Mouse (Mus musculus): ENCODE results near the gene Ppp1cc. TPM values are rescaled to one million over a fixed set of nuclear protein-coding genes. Genes with fewer than 3 reads are reported as not detected.

Gene Ppp1cc
- polyA plus RNA-seq, 1 experiment from 2014 or later: 137 TPM

- H3K9me3 ChIP-seq (ENCODE audit: low read length): no peaks in the 10 kb centered on the region
- no peak overlapping the region for H3K9ac ChIP-seq (replicated peaks; ENCODE audit: low read depth)
- H3K27ac ChIP-seq (ENCODE audit: low read length): no peak overlapping the region
- TF ChIP-seq EP300 (IDR thresholded peaks at IDR 0.05): no peak
- no peak for TF ChIP-seq CTCF (IDR thresholded peaks at IDR 0.05)
- ATAC-seq: no peak
- H3K4me3 ChIP-seq (ENCODE audit: low read depth, low read length): no peak overlapping the region
- H3K27me3 ChIP-seq (replicated peaks; ENCODE audit: insufficient read depth, low read length): no peaks in the 10 kb centered on the region
- no peaks in the 10 kb centered on the region for H3K36me3 ChIP-seq (ENCODE audit: insufficient read depth, low read length)
- no peaks in the 10 kb centered on the region for H3K4me1 ChIP-seq (ENCODE audit: insufficient read depth, low read depth, low read length)
- H3K4me2 ChIP-seq (replicated peaks; ENCODE audit: low read depth, low read length): no peak overlapping the region
- peak; percentile 17 for DNase-seq (ENCODE audit: low spot score)
- WGBS: 61% methylated on average over 12 of the region's 12 CpGs
Observed at GRCm38 (mm10) chr5:122191269-122192063, 33.4 kb downstream of the Ppp1cc start.

GRCm38 (mm10) chr5:122192347-122192746 is 34.3 kb downstream of the Ppp1cc start:
- Histone ChIP-seq H3K9me3 (ENCODE audit: low read length) (no peaks in the 10 kb centered on the region), H3K9ac (replicated peaks; ENCODE audit: low read depth) (no peak overlapping the region), H3K27me3 (replicated peaks; ENCODE audit: insufficient read depth, low read length) (no peaks in the 10 kb centered on the region), H3K4me3 (ENCODE audit: low read depth, low read length) (no peak overlapping the region), H3K4me1 (ENCODE audit: insufficient read depth, low read depth, low read length) (no peaks in the 10 kb centered on the region), H3K4me2 (replicated peaks; ENCODE audit: low read depth, low read length) (no peak overlapping the region), H3K27ac (ENCODE audit: low read length) (no peak overlapping the region), H3K36me3 (ENCODE audit: insufficient read depth, low read length) (no peaks in the 10 kb centered on the region)
- ATAC-seq (no peak), DNase-seq (ENCODE audit: low spot score) (no peak)
- 31% methylated on average over 3 of the region's 4 CpGs for WGBS
- TF ChIP-seq CTCF (IDR thresholded peaks at IDR 0.05) (no peak), EP300 (IDR thresholded peaks at IDR 0.05) (no peak)

DNA sequence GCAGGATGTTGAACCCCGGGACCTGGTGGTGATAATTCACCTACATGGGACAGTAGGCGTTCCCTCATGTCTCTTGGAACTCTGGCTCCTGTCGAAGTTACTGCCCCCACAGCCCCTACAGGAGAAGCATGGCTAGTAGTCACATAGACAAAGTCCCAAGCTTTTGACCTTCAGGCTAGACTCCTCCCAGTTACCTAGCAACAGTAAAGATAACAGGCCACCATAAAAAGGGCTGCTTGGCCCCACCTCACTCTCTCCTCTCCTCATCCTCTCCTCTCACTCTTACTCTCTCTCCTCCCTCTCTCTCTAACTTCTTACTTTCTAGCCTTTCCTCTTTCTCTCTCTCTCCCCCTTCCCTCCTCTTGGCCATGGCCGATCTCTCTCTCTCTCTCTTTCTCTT is 42.8 kb downstream of the Ppp1cc start:
- no peaks in the 10 kb centered on the region for H3K27me3 ChIP-seq (replicated peaks; ENCODE audit: insufficient read depth, low read length)
- WGBS: 90% methylated on average over 4 of the region's 4 CpGs
- TF ChIP-seq CTCF (IDR thresholded peaks at IDR 0.05): no peak
- TF ChIP-seq EP300 (IDR thresholded peaks at IDR 0.05): no peak

DNA sequence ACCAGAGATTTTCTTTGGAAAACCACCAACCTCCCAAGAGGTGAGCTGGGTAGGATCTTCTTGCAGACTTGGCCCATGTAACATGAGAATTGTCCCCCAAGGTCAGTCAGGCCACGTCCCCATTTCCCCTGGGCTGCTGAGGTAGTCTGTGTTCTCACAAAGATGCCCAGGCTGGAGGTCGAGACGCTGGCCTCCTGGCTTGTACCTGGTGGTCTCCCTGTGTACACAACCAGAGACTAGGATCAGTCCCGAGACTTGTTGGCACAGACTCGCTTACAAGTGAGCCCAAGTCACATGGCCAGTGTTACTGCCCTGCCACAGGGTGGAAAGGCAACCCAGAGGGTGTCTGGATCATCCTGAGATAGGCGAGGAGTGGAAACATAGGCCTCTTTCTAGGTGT is 43.8 kb downstream of the Ppp1cc start:
- no peaks in the 10 kb centered on the region for H3K9me3 ChIP-seq (ENCODE audit: low read length)
- no peaks in the 10 kb centered on the region for H3K27me3 ChIP-seq (replicated peaks; ENCODE audit: insufficient read depth, low read length)
- ATAC-seq (no peak), DNase-seq (ENCODE audit: low spot score) (no peak)
- H3K27ac ChIP-seq (ENCODE audit: low read length): no peak overlapping the region
- no peaks in the 10 kb centered on the region for H3K4me1 ChIP-seq (ENCODE audit: insufficient read depth, low read depth, low read length)
- no peak overlapping the region for H3K4me2 ChIP-seq (replicated peaks; ENCODE audit: low read depth, low read length)
- H3K36me3 ChIP-seq (ENCODE audit: insufficient read depth, low read length): no peaks in the 10 kb centered on the region
- no peak overlapping the region for H3K9ac ChIP-seq (replicated peaks; ENCODE audit: low read depth)
- WGBS: 86% methylated on average over 6 of the region's 6 CpGs
- TF ChIP-seq EP300 (IDR thresholded peaks at IDR 0.05): no peak
- TF ChIP-seq CTCF (IDR thresholded peaks at IDR 0.05): no peak
- no peak overlapping the region for H3K4me3 ChIP-seq (ENCODE audit: low read depth, low read length)

More for the DNA sequence above, 42.8 kb downstream of the Ppp1cc start:
- no peak overlapping the region for H3K4me2 ChIP-seq (replicated peaks; ENCODE audit: low read depth, low read length)
- no peak overlapping the region for H3K27ac ChIP-seq (ENCODE audit: low read length)
- DNase-seq (ENCODE audit: low spot score): no peak
- no peak for ATAC-seq
- H3K9me3 ChIP-seq (ENCODE audit: low read length): no peaks in the 10 kb centered on the region
- no peaks in the 10 kb centered on the region for H3K4me1 ChIP-seq (ENCODE audit: insufficient read depth, low read depth, low read length)
- H3K36me3 ChIP-seq (ENCODE audit: insufficient read depth, low read length): no peaks in the 10 kb centered on the region
- H3K9ac ChIP-seq (replicated peaks; ENCODE audit: low read depth): no peak overlapping the region
- no peak overlapping the region for H3K4me3 ChIP-seq (ENCODE audit: low read depth, low read length)

GRCm38 (mm10) chr5:122204180-122204579 is 46.1 kb downstream of the Ppp1cc start:
- no peak overlapping the region for H3K9ac ChIP-seq (replicated peaks; ENCODE audit: low read depth)
- no peaks in the 10 kb centered on the region for H3K27me3 ChIP-seq (replicated peaks; ENCODE audit: insufficient read depth, low read length)
- TF ChIP-seq CTCF (IDR thresholded peaks at IDR 0.05) (no peak), EP300 (IDR thresholded peaks at IDR 0.05) (no peak)
- DNase-seq (ENCODE audit: low spot score) (no peak), ATAC-seq (no peak)
- no peak overlapping the region for H3K4me2 ChIP-seq (replicated peaks; ENCODE audit: low read depth, low read length)
- 49% methylated on average over 2 of the region's 2 CpGs for WGBS
- no peaks in the 10 kb centered on the region for H3K36me3 ChIP-seq (ENCODE audit: insufficient read depth, low read length)
- H3K4me3 ChIP-seq (ENCODE audit: low read depth, low read length): no peak overlapping the region
- H3K27ac ChIP-seq (ENCODE audit: low read length): no peak overlapping the region
- H3K9me3 ChIP-seq (ENCODE audit: low read length): no peaks in the 10 kb centered on the region
- no peaks in the 10 kb centered on the region for H3K4me1 ChIP-seq (ENCODE audit: insufficient read depth, low read depth, low read length)

DNA sequence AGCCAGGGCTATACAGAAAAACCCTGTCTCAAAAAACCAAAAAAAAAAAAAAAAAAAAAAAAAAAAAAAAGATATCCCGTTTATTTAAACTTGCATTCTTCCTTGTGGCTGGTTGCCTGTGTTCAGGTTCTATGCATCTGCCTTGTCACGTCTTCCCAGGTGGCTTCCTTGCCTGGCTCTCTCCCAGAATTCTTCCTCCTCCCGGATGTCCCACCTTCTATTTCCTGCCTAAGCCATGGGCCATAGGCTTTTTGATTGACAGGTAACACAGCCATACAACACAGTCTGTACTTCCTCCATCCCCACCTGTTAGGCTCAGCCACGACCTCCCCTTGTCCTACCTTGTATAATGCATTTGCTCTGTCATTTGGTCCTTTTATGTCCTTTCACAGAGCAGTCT is 48.4 kb downstream of the Ppp1cc start, which contains the start of gene Hvcn1:
Hvcn1 (plus strand) TSS at position 330 of the 400 bp plus-strand sequence.
- Histone ChIP-seq H3K27ac (ENCODE audit: low read length) (no peak within 1 kb of the TSS), H3K4me3 (ENCODE audit: low read depth, low read length) (no peak within 1 kb of the TSS), H3K4me2 (replicated peaks; ENCODE audit: low read depth, low read length) (no peak within 1 kb of the TSS), H3K9me3 (ENCODE audit: low read length) (no peaks in the 10 kb centered on the region), H3K9ac (replicated peaks; ENCODE audit: low read depth) (no peak within 1 kb of the TSS), H3K36me3 (ENCODE audit: insufficient read depth, low read length) (no peaks in the 10 kb centered on the region), H3K4me1 (ENCODE audit: insufficient read depth, low read depth, low read length) (0 out of 2 replicates have a peak, but pooled peaks cover 3% of the 10 kb centered on the region), H3K27me3 (replicated peaks; ENCODE audit: insufficient read depth, low read length) (no peaks in the 10 kb centered on the region)
- 67% methylated on average over 4 of the region's 4 CpGs for WGBS
- no peak for ATAC-seq
- no peak for TF ChIP-seq CTCF (IDR thresholded peaks at IDR 0.05)
- TF ChIP-seq EP300 (IDR thresholded peaks at IDR 0.05): no peak
- no peak for DNase-seq (ENCODE audit: low spot score)

All from lung, postnatal 0 days (tissue).